Mouse (Mus musculus) liver, postnatal 0 days (tissue): ENCODE results near the gene Ptger1.

Source experiments
- CTCF ChIP-seq: sonication (generic); IDR thresholded peaks from 2 replicates; pipeline ENCODE4 v1.5.1; 2016; ENCODE audit warnings: antibody characterized with exemption, low read depth
- EP300 ChIP-seq: IDR thresholded peaks from 2 replicates; pipeline ENCODE4 v1.6.1; 2016; ENCODE audit warnings: antibody characterized with exemption, low read depth, mild to moderate bottlenecking

DNA sequence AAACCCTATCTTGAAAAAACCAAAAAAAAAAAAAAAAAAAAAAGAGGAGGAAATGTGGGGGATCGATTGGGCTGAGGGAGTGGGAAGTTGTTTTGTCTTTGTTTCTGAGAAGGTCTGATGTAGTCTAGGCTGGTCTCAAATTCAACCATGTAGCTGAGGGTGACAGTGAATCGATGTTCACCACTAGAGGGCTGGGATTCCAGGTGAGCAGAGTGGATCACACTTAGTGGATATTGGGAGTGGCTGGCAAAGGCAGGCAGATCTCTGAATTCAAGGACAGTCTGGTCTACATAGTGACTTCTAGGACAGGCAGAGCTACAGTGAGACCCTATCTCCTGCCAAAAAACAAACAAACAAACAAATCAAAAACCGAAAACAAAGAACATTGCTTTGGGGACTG is 41.7 kb upstream of the Ptger1 start:
- TF ChIP-seq EP300 (no peak), CTCF (peak; percentile 84)
